ENCODE assay signal across 22 mouse cellular contexts in genomic region chr8:95837266-95837665, GRCm38 (mm10). TPM values are rescaled to one million over a fixed set of nuclear protein-coding genes. Genes with fewer than 3 reads are reported as not detected.
DNase-seq lines count a peak whose midpoint lies in the region.
"Had no signal": no experiment of that assay in that cellular context is flagged by ENCODE, and none has a peak within 500 bp of the region (broad histone marks: within the 10 kb centered on the region; RNA-seq: fewer than 3 reads in every experiment).

No protein-coding gene starts in this region.

- WGBS in heart, embryonic 10.5 days, result 86% methylated on average over 10 of the region's 10 CpGs

- no peak overlapping the region for H3K4me3 ChIP-seq in heart, embryonic 10.5 days
- H3K4me3 ChIP-seq: embryonic facial prominence, embryonic 13.5 days; embryonic facial prominence, embryonic 15.5 days; erythroblast, embryonic 14.5 days; forebrain, embryonic 10.5 days; forebrain, embryonic 12.5 days had no signal

- DNase-seq in heart, embryonic 10.5 days (ENCODE audit: low spot score), result peak; percentile 70
- DNase-seq in heart, adult 8-10 months (ENCODE audit: low spot score), result no peak
- peak; percentile 30 for DNase-seq in testis, postnatal 10 days (ENCODE audit: low spot score)
- DNase-seq in testis, postnatal 14 days (ENCODE audit: low spot score), result no peak
- DNase-seq in lung, postnatal 36 days, result no peak
- DNase-seq: adrenal gland, adult 2 months; adrenal gland, postnatal 10 days; adrenal gland, postnatal 25 days; B cell, adult 2 months; cerebellum, adult 11 months; cerebellum, adult 18-20 months; cerebellum, adult 8-10 months; cerebellum, adult 9-11 months; cerebellum, postnatal 14 days; cerebellum, postnatal 36 days; embryo, embryonic 11 days had no signal

- H3K9me3 ChIP-seq in heart, embryonic 10.5 days, result no peaks in the 10 kb centered on the region
- H3K9me3 ChIP-seq: embryonic facial prominence, embryonic 13.5 days; embryonic facial prominence, embryonic 15.5 days; forebrain, embryonic 10.5 days; forebrain, embryonic 12.5 days had no signal

- H3K4me1 ChIP-seq in heart, embryonic 10.5 days, result peaks cover 24% of the 10 kb centered on the region
- H3K4me1 ChIP-seq: embryonic facial prominence, embryonic 13.5 days had no signal

- H3K27ac ChIP-seq in heart, embryonic 10.5 days, result no peak overlapping the region
- H3K27ac ChIP-seq: embryonic facial prominence, embryonic 13.5 days; embryonic facial prominence, embryonic 15.5 days; forebrain, embryonic 10.5 days; forebrain, embryonic 12.5 days had no signal

- peaks cover 35% of the 10 kb centered on the region for H3K36me3 ChIP-seq in heart, embryonic 10.5 days

- no peaks in the 10 kb centered on the region for H3K27me3 ChIP-seq in heart, embryonic 10.5 days (ENCODE audit: insufficient read depth, poor library complexity, severe bottlenecking)
- H3K27me3 ChIP-seq: CH12.LX; embryonic facial prominence, embryonic 13.5 days; embryonic facial prominence, embryonic 15.5 days; forebrain, embryonic 12.5 days had no signal

RNA-seq across cellular contexts. Expression of gene Sap18b, which starts 12.1 kb away (rescaled TPM):
- 321 and 398 TPM in 2 replicates for polyA plus RNA-seq in heart, embryonic 10.5 days (2016; fragmentation: Nextera tagmentation; extraction: Ambion mirVana)
- 100 to 1,000 TPM in 1 of 4 experiments, 10 to 100 TPM in 3; 63.8 to 106 (median 80.1) TPM for total RNA-seq in heart, adult 8-10 months (2022)

RNA-seq across cellular contexts. Expression of gene Slc38a7, which starts 16.1 kb away (rescaled TPM):
- 13.5 and 14.3 TPM in 2 replicates for polyA plus RNA-seq in heart, embryonic 10.5 days (2016; fragmentation: Nextera tagmentation; extraction: Ambion mirVana)
- 10 to 100 TPM; 11.2 to 13.5 (median 12.4) TPM for total RNA-seq in heart, adult 8-10 months (2022)

RNA-seq across cellular contexts. Expression of gene Cnot1, which starts 30.0 kb away (rescaled TPM):
- 81.1 and 87.1 TPM in 2 replicates for polyA plus RNA-seq in heart, embryonic 10.5 days (2016; fragmentation: Nextera tagmentation; extraction: Ambion mirVana)
- 100 to 1,000 TPM in 2 of 4 experiments, 10 to 100 TPM in 2; 92.8 to 123 (median 107) TPM for total RNA-seq in heart, adult 8-10 months (2022)

RNA-seq across cellular contexts. Expression of gene Got2, which starts 51.1 kb away (rescaled TPM):
- 244 and 290 TPM in 2 replicates for polyA plus RNA-seq in heart, embryonic 10.5 days (2016; fragmentation: Nextera tagmentation; extraction: Ambion mirVana)
- 100 to 1,000 TPM; 775 to 831 (median 786) TPM for total RNA-seq in heart, adult 8-10 months (2022)

Comparison
In these comparisons a context has a peak if more than half of its experiments do, and no peak if none do; other contexts are left out.
1. DNase-seq: peak in heart, embryonic 10.5 days (single experiment) and testis, postnatal 10 days (single experiment); none in heart, adult 8-10 months (single experiment), testis, postnatal 14 days (single experiment) and lung, postnatal 36 days (single experiment).